In the genomic region with DNA sequence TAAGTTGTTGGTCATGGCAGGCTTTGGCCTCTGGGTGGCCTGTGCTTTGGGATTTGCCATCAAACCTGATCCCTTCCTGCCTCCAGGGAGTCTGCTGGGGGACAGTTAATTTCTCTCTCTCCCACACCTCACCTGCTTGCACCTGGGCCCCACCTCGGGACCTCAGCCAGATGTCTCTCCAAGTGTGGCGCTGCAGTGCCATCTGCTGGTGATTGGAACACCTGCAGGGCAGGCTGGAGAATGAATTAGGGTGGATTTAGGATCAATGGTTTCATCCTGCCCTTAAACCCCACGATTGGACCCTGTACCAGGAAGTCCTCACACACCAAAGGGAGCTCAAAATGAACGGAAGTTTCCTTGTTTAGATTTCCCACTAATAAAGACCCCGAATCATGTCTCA, we compare ENCODE assay signal across 8 mouse cellular contexts. TPM values are rescaled to one million over a fixed set of nuclear protein-coding genes. Genes with fewer than 3 reads are reported as not detected.
DNase-seq lines count a peak whose midpoint lies in the region; ATAC-seq lines count a peak whose summit lies in the region.

No protein-coding gene starts in this region.

- no peaks in the 10 kb centered on the region for H3K9me3 ChIP-seq in lung, embryonic 16.5 days (ENCODE audit: control insufficient read depth, low read length)

- no peaks in the 10 kb centered on the region for H3K36me3 ChIP-seq in lung, embryonic 16.5 days (ENCODE audit: control insufficient read depth, insufficient read depth, low read length)

- no peaks in the 10 kb centered on the region for H3K27me3 ChIP-seq in lung, embryonic 16.5 days (ENCODE audit: control insufficient read depth, insufficient read depth, low read depth, low read length)

- H3K4me1 ChIP-seq in lung, embryonic 16.5 days (replicated peaks; ENCODE audit: control insufficient read depth, insufficient read depth, low read length) = no peaks in the 10 kb centered on the region

- no peak overlapping the region for H3K27ac ChIP-seq in lung, embryonic 16.5 days (ENCODE audit: low read length)

- WGBS in lung, embryonic 16.5 days = 5% methylated on average over 5 of the region's 5 CpGs

- no peak overlapping the region for H3K4me2 ChIP-seq in lung, embryonic 16.5 days (ENCODE audit: low read depth, low read length)

- ATAC-seq in common myeloid progenitor, adult 5-6 weeks (replicated peaks; ENCODE audit: low read depth, poor library complexity, severe bottlenecking) = peak; percentile 90
- peak; percentile 26; the same call in 1 of the 2 replicates for ATAC-seq in lung, embryonic 16.5 days (ENCODE audit: low read depth)

- DNase-seq in CD4-positive, CD25-positive, alpha-beta regulatory T cell, adult 2 months (ENCODE audit: low read depth, low spot score) = peak; percentile 73
- DNase-seq in WW6 (ENCODE audit: low read depth, low spot score) = peak; percentile 52
- DNase-seq in heart, adult 9 months (ENCODE audit: low spot score in 2 of 2) = peak; percentile 12 to 18
- DNase-seq in kidney, postnatal 10 days = peak; percentile 78
- DNase-seq in ovary, postnatal 36 days (ENCODE audit: low spot score) = peak; percentile 39
- peak; percentile 43 for DNase-seq in urinary bladder, adult 2 months (ENCODE audit: low spot score)

- no peak overlapping the region for H3K4me3 ChIP-seq in lung, embryonic 16.5 days (ENCODE audit: low read length)

- H3K9ac ChIP-seq in lung, embryonic 16.5 days (ENCODE audit: low read length) = no peak overlapping the region

RNA-seq across cellular contexts. Expression of gene Cavin3, which starts 33.1 kb away (rescaled TPM):
- 0.59 and 0.92 TPM in 2 replicates for total RNA-seq in common myeloid progenitor, adult 5-6 weeks (2017)
- polyA plus RNA-seq in lung, embryonic 16.5 days (2015; fragmentation: Nextera tagmentation; extraction: Ambion mirVana) = 90.2 and 97.1 TPM in 2 replicates
- 209 and 233 TPM in 2 replicates for polyA plus RNA-seq in urinary bladder, adult 2 months (2012; rRNA removed)

RNA-seq across cellular contexts. Expression of gene Smpd1, which starts 39.0 kb away (rescaled TPM):
- 22.7 and 28.7 TPM in 2 replicates for total RNA-seq in common myeloid progenitor, adult 5-6 weeks (2017)
- 47.8 and 50.3 TPM in 2 replicates for polyA plus RNA-seq in lung, embryonic 16.5 days (2015; fragmentation: Nextera tagmentation; extraction: Ambion mirVana)
- 31.3 and 38.4 TPM in 2 replicates for polyA plus RNA-seq in urinary bladder, adult 2 months (2012; rRNA removed)

Comparison
In these comparisons a context has a peak if more than half of its experiments do, and no peak if none do; other contexts are left out.
1. DNase-seq: peak in every context shown above with its lines; median percentile 78 in kidney, postnatal 10 days; 73 in CD4-positive, CD25-positive, alpha-beta regulatory T cell, adult 2 months; 52 in WW6; 43 in urinary bladder, adult 2 months; 39 in ovary, postnatal 36 days; 15 in heart, adult 9 months.